Mouse (Mus musculus): ENCODE data around the gene Mybphl.

DNA sequence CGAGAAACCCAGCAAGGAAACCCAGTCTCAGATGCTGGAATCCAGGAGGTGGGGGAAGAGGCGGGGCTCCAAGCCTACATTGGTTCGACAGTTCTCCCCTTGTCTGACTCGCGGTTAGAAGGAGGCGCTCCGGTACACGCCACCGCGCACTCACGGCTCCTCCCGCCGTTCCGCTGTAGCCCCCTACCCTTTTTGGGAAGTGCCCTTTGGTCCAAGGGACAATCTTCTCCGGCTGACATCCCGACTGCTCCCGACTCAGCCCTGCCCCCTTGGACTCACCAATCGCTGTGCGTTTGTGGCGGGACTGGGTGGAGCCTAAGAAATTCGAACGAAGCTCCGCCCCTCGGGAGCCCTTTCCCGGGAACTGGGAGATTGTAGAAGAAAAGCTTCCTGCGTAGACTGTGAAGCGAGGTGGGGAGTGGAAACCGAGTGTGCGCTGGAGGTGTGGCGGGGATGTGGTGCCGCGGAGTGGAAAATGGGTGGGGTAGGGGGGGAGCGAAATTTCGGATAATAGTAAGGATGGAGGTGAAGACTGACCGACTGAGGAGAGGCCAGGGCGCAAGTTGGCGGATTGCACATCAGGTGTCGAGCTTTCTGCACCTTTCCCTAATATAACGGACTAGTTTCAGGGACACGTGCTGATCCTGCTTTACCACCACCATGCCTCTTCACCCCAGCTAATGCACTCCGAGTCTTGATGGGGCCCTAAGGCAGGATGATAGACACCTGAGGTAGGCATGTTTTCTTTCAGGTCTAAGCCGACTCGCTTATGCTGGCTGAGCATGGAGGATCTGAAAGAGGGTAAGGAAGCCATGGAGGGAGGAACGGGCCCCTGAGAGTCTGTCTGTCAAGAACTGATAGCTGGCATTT lies 19.0 kb downstream of the Mybphl start, which contains the start of gene Psrc1:
- TF ChIP-seq CTCF (conservative IDR thresholded peaks at IDR 0.05; ENCODE audit: low read length) = no peak
- TF ChIP-seq POU5F1 (IDR thresholded peaks at IDR 0.05; ENCODE audit: borderline replicate concordance, low read length) = no peak
